Mouse (Mus musculus) adipocyte (in vitro differentiated cells): ENCODE results near the gene Hist1h2ae.
"Not testable (repeated sequence)": the region's sequence is repeated elsewhere in the genome, so short reads cannot be mapped to it uniquely, and the experiment has no call there.

Experiments used
- DNase-seq: peaks from one replicate; pipeline ENCODE4 v3.0.0-alpha.2; 2016; ENCODE audit warnings: low spot score

Hist1h2ae gene

GRCm38 (mm10) chr13:23562699-23563462 is 8.1 kb downstream of the Hist1h2ae start:
- DNase-seq, result peak; percentile 83

DNA sequence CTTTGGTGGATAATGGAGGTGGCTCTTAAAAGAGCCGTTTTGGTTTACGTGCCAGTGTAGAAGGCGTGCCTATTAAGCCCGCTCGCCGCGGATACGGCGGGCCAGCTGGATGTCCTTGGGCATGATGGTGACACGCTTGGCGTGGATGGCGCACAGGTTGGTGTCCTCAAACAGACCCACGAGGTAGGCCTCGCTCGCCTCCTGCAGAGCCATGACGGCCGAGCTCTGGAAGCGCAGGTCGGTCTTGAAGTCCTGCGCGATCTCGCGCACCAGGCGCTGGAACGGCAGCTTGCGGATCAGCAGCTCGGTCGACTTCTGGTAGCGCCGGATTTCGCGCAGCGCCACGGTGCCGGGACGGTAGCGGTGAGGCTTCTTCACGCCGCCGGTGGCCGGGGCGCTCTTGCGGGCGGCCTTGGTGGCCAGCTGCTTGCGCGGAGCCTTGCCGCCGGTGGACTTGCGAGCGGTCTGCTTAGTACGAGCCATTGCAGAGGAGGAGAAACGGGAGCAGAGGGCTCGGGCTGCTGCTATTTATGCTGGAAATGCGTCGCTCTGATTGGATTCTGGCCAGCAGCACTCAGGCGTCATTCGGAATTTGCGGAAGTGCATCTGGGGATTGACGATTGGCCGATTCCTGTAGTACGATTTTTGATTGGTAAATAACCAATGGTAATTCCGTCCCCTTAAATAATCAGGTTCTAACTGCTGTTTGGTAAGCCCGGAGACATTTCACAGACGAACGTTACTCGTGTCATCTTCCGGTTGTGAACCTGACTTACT is 8.9 kb downstream of the Hist1h2ae start, which contains the start of gene Hist1h3e:
TSS of gene Hist1h3e (minus strand) at position 487 of the 777 bp plus-strand sequence.
- DNase-seq, result peak; percentile 98

- not testable (repeated sequence) for DNase-seq
Measured at GRCm38 (mm10) chr13:23561531-23561882, 9.5 kb downstream of the Hist1h2ae start.

GRCm38 (mm10) chr13:23560699-23561098 is 10.3 kb downstream of the Hist1h2ae start:
- not testable (repeated sequence) for DNase-seq

GRCm38 (mm10) chr13:23556906-23557305 is 14.1 kb downstream of the Hist1h2ae start:
- no peak for DNase-seq

DNA sequence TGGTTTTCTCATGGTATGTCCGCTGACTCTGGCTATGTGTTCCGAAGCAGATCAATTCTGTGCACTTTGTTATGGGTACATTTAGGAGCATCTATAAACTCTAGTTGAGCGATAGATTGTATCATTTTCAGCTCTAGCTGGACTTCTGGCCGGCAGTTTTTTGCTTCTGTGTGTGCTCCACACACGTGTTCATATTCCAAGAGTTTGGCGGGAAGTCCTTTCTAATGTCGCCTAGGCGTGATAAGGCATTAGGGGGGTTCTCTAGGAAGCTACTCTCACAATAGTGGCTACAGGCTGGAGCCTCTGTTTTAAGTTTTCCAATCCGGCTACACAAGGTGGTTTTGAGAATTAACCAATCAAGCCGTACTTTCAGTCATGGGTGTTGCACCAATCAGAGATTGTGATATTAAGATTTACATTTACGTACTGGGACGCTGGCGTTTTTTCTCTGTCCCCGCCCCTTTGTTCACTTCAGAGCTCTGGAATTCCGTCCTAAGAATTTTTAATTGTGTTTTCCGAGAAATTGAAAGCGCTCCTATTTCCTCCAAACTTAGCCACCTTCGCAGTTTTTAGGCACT is 15.1 kb downstream of the Hist1h2ae start:
- DNase-seq, result peak; percentile 79

- peak; percentile 90 for DNase-seq
Measured at GRCm38 (mm10) chr13:23554925-23555838, 15.8 kb downstream of the Hist1h2ae start.

GRCm38 (mm10) chr13:23554393-23554792 is 16.6 kb downstream of the Hist1h2ae start:
- DNase-seq, result no peak

DNA sequence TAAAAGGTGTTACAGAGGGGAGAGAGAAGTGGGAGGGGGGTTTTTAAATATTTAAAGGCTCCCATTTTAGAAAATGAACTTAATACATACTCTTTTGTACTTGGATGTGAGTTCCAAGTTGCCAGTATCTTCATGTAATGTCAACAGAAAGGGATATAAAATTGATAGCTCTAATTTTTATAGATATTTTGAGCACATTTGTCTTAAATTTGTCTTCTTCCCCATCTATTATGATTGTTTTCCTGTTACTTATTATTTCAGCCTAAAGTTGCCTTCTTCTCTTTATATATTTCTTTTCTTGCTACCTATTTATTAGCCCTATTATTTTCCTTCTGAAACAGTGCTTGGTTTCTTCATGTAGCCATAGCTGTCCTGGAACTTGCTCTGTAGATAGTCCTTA is 18.1 kb downstream of the Hist1h2ae start, which contains the start of gene Hist1h1d:
TSS of gene Hist1h1d (plus strand) at position 301 of the 400 bp plus-strand sequence.
- no peak for DNase-seq

DNA sequence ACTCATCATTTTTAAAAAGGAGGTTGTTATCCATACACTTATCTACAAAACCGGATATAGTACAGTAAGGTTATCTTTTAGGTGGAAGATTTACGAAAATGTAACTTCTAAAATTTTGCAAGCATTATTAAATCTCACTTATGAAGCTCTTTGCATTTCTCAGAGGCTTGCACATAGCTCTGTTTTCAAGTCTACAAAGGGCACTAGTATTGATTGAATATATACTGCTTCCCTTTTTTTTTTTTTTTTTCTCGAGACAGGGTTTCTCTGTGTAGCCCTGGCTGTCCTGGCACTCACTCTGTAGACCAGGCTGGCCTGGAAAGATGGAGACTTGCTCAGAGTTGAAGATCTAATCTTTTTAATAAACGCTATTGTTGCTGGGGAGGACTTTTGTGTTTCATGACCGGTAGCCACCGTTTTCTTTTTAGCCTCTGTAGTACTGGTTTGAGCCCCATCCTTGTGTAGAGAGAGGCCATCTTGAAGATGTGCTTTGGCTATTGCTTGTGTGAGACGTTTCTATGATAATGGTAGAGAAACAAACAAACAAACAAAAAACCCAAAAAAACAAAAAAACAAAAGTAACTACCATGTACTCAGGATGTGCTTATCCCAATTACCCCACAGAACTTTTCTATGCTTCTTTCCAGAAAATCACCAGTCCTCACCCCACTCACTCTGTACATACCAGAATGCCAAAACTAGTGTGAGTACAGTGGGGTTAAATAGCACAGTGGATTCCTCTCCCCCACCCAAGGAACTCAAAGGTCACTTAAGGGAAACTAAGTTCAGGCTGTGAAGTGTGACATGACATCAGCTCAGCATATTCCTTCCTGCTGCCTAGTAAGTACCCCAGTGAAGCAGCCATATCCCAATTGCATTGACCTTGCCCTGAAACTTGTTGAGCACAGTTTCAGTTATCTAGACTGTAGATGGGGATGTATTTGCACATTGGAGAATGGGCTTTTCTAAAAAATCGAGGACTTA is 18.8 kb downstream of the Hist1h2ae start:
- no peak for DNase-seq

DNA sequence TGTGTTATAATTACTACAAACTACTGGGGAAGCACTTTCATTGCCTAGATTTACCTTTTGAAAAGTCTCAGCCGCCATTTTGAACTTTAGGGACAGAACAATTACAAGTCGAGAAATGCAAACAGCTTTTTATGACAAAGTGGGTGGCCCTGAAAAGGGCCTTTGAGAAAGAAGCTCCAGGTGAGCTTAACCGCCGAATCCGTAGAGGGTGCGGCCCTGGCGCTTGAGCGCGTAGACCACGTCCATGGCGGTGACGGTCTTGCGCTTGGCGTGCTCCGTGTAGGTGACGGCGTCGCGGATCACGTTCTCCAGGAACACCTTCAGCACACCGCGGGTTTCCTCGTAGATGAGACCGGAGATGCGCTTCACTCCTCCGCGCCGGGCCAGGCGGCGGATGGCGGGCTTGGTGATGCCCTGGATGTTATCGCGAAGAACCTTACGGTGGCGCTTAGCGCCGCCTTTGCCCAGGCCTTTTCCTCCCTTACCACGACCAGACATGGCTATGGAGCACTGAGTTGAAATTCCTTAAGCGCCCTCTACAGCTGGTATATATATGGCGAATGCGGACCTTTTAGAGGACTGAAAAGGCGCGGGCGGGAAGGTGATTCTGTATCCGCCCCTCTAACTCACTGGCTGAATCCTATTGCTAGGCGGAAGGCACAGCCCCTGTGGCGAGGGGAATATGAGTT is 19.7 kb downstream of the Hist1h2ae start, which contains the start of gene Hist1h4f:
TSS of gene Hist1h4f (minus strand) at position 503 of the 689 bp plus-strand sequence.
- peak; percentile 96 for DNase-seq

DNA sequence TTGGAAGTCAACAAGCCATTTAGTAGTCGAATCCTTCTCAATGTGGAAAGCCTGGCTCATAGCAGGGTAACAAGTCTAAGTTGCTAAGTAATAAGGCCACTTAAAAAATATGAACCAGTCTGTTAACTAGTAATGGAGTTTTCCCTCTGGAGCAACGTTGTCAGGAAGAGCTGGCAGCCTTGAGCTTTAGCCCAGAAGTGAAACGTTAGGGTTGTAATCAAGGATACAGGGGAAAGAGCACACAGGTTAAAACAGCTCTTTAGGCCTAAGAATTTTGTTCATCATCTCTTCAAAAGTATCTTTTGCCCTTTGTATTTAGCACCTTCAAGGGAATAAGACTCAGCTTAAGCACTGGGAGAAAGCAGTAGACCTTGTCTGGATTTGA is 20.3 kb downstream of the Hist1h2ae start:
- peak; percentile 49 for DNase-seq

GRCm38 (mm10) chr13:23546694-23547093 is 24.3 kb downstream of the Hist1h2ae start:
- no peak for DNase-seq

DNA sequence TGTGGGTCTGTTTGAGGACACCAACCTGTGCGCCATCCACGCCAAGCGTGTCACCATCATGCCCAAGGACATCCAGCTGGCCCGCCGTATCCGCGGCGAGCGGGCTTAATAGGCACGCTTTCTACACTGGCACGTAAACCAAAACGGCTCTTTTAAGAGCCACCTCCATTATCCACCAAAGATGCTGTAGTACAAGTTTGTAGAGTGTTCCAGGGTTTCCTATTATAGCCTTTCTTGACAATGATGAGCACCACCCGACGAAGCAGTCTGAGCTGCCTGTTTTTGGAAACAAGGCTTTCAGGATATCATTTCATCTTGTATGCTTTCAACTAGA is 26.3 kb downstream of the Hist1h2ae start:
- not testable (repeated sequence) for DNase-seq

GRCm38 (mm10) chr13:23543965-23544786 is 26.8 kb downstream of the Hist1h2ae start, which contains the start of gene Hist1h3f:
Hist1h3f (plus strand) TSS chr13:23544052.
- peak; percentile 92 for DNase-seq

DNA sequence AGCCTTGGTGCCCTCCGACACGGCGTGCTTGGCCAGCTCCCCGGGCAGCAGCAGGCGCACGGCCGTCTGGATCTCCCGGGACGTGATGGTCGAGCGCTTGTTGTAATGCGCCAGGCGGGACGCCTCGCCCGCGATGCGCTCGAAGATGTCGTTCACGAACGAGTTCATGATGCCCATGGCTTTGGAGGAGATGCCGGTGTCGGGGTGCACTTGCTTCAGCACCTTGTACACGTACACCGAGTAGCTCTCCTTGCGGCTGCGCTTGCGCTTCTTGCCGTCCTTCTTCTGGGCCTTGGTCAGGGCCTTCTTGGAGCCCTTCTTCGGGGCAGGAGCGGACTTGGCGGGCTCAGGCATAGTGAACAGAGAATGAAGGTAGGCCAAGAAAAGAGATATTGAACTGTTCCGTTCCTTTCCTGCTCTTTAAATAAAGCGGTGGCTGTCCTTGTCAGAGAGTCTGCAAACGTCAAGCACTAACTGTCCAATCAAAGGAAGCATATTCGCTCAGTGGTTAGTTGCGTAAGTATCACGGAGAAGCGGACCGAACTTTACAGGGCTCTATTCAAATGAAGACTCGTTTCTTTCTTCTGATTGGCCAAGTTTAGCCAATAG is 27.9 kb downstream of the Hist1h2ae start, which contains the start of gene Hist1h2bh:
TSS of gene Hist1h2bh (minus strand) at position 394 of the 609 bp plus-strand sequence.
- DNase-seq, result peak; percentile 91

DNA sequence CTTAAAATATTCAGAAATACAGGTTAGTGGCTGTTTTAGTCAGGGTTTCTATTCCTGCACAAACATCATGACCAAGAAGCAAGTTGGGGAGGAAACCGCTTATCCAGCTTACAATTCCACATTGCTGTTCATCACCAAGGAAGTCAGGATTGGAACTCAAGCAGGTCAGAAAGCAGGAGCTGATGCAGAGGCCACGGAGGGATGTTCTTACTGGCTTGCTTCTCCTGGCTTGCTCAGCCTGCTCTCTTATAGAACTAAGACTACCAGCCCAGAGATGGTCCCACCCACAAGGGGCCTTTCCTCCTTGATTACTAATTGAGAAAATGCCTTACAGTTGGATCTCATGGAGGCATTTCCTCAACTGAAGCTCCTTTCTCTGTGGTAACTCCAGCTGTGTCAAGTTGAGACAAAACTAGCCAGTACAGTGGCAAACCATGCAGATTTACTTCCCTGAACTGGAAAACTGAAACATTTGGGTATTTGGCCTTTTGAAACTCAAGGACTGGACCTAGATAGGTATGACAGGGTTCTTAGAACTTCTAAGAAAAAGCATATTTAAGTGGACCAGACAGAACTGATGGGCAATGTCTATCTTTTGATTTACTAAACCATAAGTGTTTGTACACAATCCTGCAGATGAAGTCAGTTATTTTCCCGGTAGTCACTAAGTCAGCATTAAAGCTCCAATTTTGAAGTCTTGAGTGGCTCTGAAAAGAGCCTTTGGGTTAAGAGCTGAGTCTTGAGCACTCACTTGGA is 28.6 kb downstream of the Hist1h2ae start:
- not testable (repeated sequence) for DNase-seq
